Mouse (Mus musculus) lung, embryonic 16.5 days (tissue): ENCODE measurements at regions not wholly inside any gene's neighbourhood (a gene's known extent, or its start where the extent isn't known, plus 50 kb on each side); places are given as distances from the start of the nearest gene placed in this dataset.
A peak's percentile ranks its signal among the peaks of the same experiment; 100 is the strongest.

ENCODE experiments used
- ATAC-seq: fragments of 200-750 bp; cut with Nextera tagmentation; 2 replicates; pipeline ENCODE4 v1.8.0; 2017; ENCODE audit warnings: low read depth, mild to moderate bottlenecking, moderate library complexity
- H3K27ac ChIP-seq: fragments of 300-500 bp; sonication (generic); 2 replicates; pipeline ENCODE4 v1.5.1; 2014; ENCODE audit warnings: mild to moderate bottlenecking, control low read depth, low read length
- H3K27me3 ChIP-seq: fragments of 300-500 bp; sonication (generic); 2 replicates; pipeline ENCODE4 v1.6.1; 2014; ENCODE audit warnings: low read depth, low read length, mixed read lengths; ENCODE audit not compliant: control insufficient read depth, insufficient read depth
- H3K36me3 ChIP-seq: fragments of 300-500 bp; sonication (generic); 2 replicates; pipeline ENCODE4 v1.6.1; 2014; ENCODE audit warnings: low read length; ENCODE audit not compliant: control insufficient read depth, insufficient read depth
- H3K4me1 ChIP-seq: fragments of 300-500 bp; sonication (generic); replicated peaks from 2 replicates; pipeline ENCODE4 v1.6.1; 2014; ENCODE audit warnings: low read length, mixed read lengths; ENCODE audit not compliant: control insufficient read depth, insufficient read depth
- H3K4me2 ChIP-seq: fragments of 300-500 bp; sonication (generic); 2 replicates; pipeline ENCODE4 v1.6.1; 2014; ENCODE audit warnings: low read depth, low read length, control low read depth
- H3K4me3 ChIP-seq: fragments of 300-500 bp; sonication (generic); 2 replicates; pipeline ENCODE4 v1.5.1; 2014; ENCODE audit warnings: mild to moderate bottlenecking, low read length, control low read depth
- H3K9ac ChIP-seq: fragments of 300-500 bp; sonication (generic); 2 replicates; pipeline ENCODE4 v1.6.1; 2014; ENCODE audit warnings: low read length, control low read depth
- H3K9me3 ChIP-seq: fragments of 300-500 bp; sonication (generic); 2 replicates; pipeline ENCODE4 v1.6.1; 2016; ENCODE audit warnings: low read length; ENCODE audit not compliant: control insufficient read depth
- WGBS: fragments of 180-500 bp; shearing (Covaris S2); extraction: QIAGEN DNeasy Blood & Tissue Kit; methylation state at CpG from one replicate; pipeline ENCODE4 v1.1.7; 2014; 5-methylcytosine and 5-hydroxymethylcytosine counted together

- H3K4me1 ChIP-seq = no peaks in the 10 kb centered on the region
- ATAC-seq = no peak
- H3K4me3 ChIP-seq = no peak overlapping the region
- WGBS = 54% methylated on average over 7 of the region's 7 CpGs
- H3K9ac ChIP-seq = no peak overlapping the region
- H3K27ac ChIP-seq = no peak overlapping the region
- no peak overlapping the region for H3K4me2 ChIP-seq
- H3K36me3 ChIP-seq = no peaks in the 10 kb centered on the region
- H3K9me3 ChIP-seq = no peaks in the 10 kb centered on the region
- no peaks in the 10 kb centered on the region for H3K27me3 ChIP-seq
Measured at GRCm38 (mm10) chr4:131508154-131508553, 329.9 kb downstream of the Ptpru start.

GRCm38 (mm10) chr4:131511586-131511985 is 326.5 kb downstream of the Ptpru start:
- WGBS = 68% methylated on average over 3 of the region's 3 CpGs
- H3K27ac ChIP-seq = no peak overlapping the region
- no peak overlapping the region for H3K4me2 ChIP-seq
- no peak overlapping the region for H3K9ac ChIP-seq
- H3K9me3 ChIP-seq = no peaks in the 10 kb centered on the region
- no peaks in the 10 kb centered on the region for H3K4me1 ChIP-seq
- H3K27me3 ChIP-seq = no peaks in the 10 kb centered on the region
- no peaks in the 10 kb centered on the region for H3K36me3 ChIP-seq
- no peak overlapping the region for H3K4me3 ChIP-seq
- ATAC-seq = no peak

- Histone ChIP-seq H3K4me2 (no peak overlapping the region), H3K36me3 (no peaks in the 10 kb centered on the region), H3K4me1 (no peaks in the 10 kb centered on the region), H3K9me3 (no peaks in the 10 kb centered on the region), H3K4me3 (no peak overlapping the region), H3K27me3 (no peaks in the 10 kb centered on the region), H3K9ac (no peak overlapping the region), H3K27ac (no peak overlapping the region)
- 33% methylated on average over 7 of the region's 7 CpGs for WGBS
- ATAC-seq = peak; percentile 17; the same call in 1 of the 2 replicates
Measured at GRCm38 (mm10) chr4:131512768-131513167, 325.3 kb downstream of the Ptpru start.

- Histone ChIP-seq H3K9ac (no peak overlapping the region), H3K4me1 (no peaks in the 10 kb centered on the region), H3K4me3 (no peak overlapping the region), H3K9me3 (no peaks in the 10 kb centered on the region), H3K4me2 (no peak overlapping the region), H3K36me3 (no peaks in the 10 kb centered on the region), H3K27me3 (no peaks in the 10 kb centered on the region), H3K27ac (no peak overlapping the region)
- ATAC-seq = no peak
- WGBS = 87% methylated on average over 10 of the region's 10 CpGs
Measured at GRCm38 (mm10) chr4:131520636-131521306, 317.3 kb downstream of the Ptpru start.

- Histone ChIP-seq H3K4me1 (no peaks in the 10 kb centered on the region), H3K9ac (no peak overlapping the region), H3K9me3 (no peaks in the 10 kb centered on the region), H3K27me3 (no peaks in the 10 kb centered on the region), H3K4me2 (no peak overlapping the region), H3K4me3 (no peak overlapping the region), H3K36me3 (no peaks in the 10 kb centered on the region), H3K27ac (no peak overlapping the region)
- no peak for ATAC-seq
- WGBS = 60% methylated on average over 8 of the region's 8 CpGs
Measured at GRCm38 (mm10) chr4:131521307-131521651, 316.8 kb downstream of the Ptpru start.

- Histone ChIP-seq H3K9ac (no peak overlapping the region), H3K4me2 (no peak overlapping the region), H3K27me3 (no peaks in the 10 kb centered on the region), H3K27ac (no peak overlapping the region), H3K36me3 (no peaks in the 10 kb centered on the region), H3K4me3 (no peak overlapping the region), H3K4me1 (no peaks in the 10 kb centered on the region), H3K9me3 (no peaks in the 10 kb centered on the region)
- ATAC-seq = no peak
- 78% methylated on average over 3 of the region's 3 CpGs for WGBS
Measured at GRCm38 (mm10) chr4:131525236-131525635, 312.9 kb downstream of the Ptpru start.

GRCm38 (mm10) chr4:131530491-131530890 is 307.6 kb downstream of the Ptpru start:
- ATAC-seq = no peak
- no peak overlapping the region for H3K4me3 ChIP-seq
- no peaks in the 10 kb centered on the region for H3K36me3 ChIP-seq
- no peak overlapping the region for H3K27ac ChIP-seq
- H3K4me2 ChIP-seq = no peak overlapping the region
- 67% methylated on average over 5 of the region's 5 CpGs for WGBS
- H3K9ac ChIP-seq = no peak overlapping the region
- H3K27me3 ChIP-seq = no peaks in the 10 kb centered on the region
- no peaks in the 10 kb centered on the region for H3K9me3 ChIP-seq
- no peaks in the 10 kb centered on the region for H3K4me1 ChIP-seq

- ATAC-seq = no peak
- WGBS = 65% methylated on average over 8 of the region's 8 CpGs
Measured at GRCm38 (mm10) chr4:131531003-131531402, 307.1 kb downstream of the Ptpru start.

GRCm38 (mm10) chr4:131534831-131535230 is 303.3 kb downstream of the Ptpru start:
- 77% methylated on average over 6 of the region's 6 CpGs for WGBS

More at GRCm38 (mm10) chr4:131531003-131531402, 307.1 kb downstream of the Ptpru start:
- Histone ChIP-seq H3K4me3 (no peak overlapping the region), H3K9me3 (no peaks in the 10 kb centered on the region), H3K4me2 (no peak overlapping the region), H3K27ac (no peak overlapping the region), H3K36me3 (no peaks in the 10 kb centered on the region), H3K9ac (no peak overlapping the region), H3K27me3 (no peaks in the 10 kb centered on the region), H3K4me1 (no peaks in the 10 kb centered on the region)

GRCm38 (mm10) chr4:131538237-131538636 is 299.9 kb downstream of the Ptpru start:
- Histone ChIP-seq H3K4me1 (no peaks in the 10 kb centered on the region), H3K27me3 (no peaks in the 10 kb centered on the region), H3K36me3 (no peaks in the 10 kb centered on the region), H3K4me2 (no peak overlapping the region), H3K4me3 (no peak overlapping the region), H3K9me3 (no peaks in the 10 kb centered on the region), H3K27ac (no peak overlapping the region), H3K9ac (no peak overlapping the region)
- 60% methylated on average over 4 of the region's 4 CpGs for WGBS
- ATAC-seq = no peak

More at GRCm38 (mm10) chr4:131534831-131535230, 303.3 kb downstream of the Ptpru start:
- H3K27ac ChIP-seq = no peak overlapping the region
- no peak overlapping the region for H3K4me3 ChIP-seq
- H3K4me2 ChIP-seq = no peak overlapping the region
- no peaks in the 10 kb centered on the region for H3K4me1 ChIP-seq
- no peaks in the 10 kb centered on the region for H3K9me3 ChIP-seq
- H3K36me3 ChIP-seq = no peaks in the 10 kb centered on the region
- H3K27me3 ChIP-seq = no peaks in the 10 kb centered on the region
- no peak overlapping the region for H3K9ac ChIP-seq
- no peak for ATAC-seq
